Mouse (Mus musculus): ENCODE results near the gene Zfp641.
A peak's percentile ranks its signal among the peaks of the same experiment; 100 is the strongest.

Gene Zfp641

GRCm38 (mm10) chr15:98295628-98296551 is at the start of gene Zfp641:
Zfp641 (minus strand) TSS chr15:98296161.
- peak; percentile 23 for DNase-seq (ENCODE audit: low spot score)

GRCm38 (mm10) chr15:98340887-98341286 is 44.9 kb upstream of the Zfp641 start, which contains the start of gene Olfr284:
Olfr284 (minus strand) TSS chr15:98340987.
- DNase-seq (ENCODE audit: low spot score), result no peak

- no peak for DNase-seq (ENCODE audit: low spot score)
These were observed 21.3 kb upstream of the Zfp641 start, which contains the start of gene Olfr285 for GRCm38 (mm10) chr15:98317177-98317724. Olfr285 (minus strand) TSS chr15:98317353.

- DNase-seq (ENCODE audit: low spot score), result no peak
These were observed 19.7 kb upstream of the Zfp641 start for GRCm38 (mm10) chr15:98315703-98316102.

GRCm38 (mm10) chr15:98293651-98294050 is 2.3 kb downstream of the Zfp641 start:
- DNase-seq (ENCODE audit: low spot score), result peak; percentile 63

GRCm38 (mm10) chr15:98288566-98288965 is 7.4 kb downstream of the Zfp641 start:
- DNase-seq (ENCODE audit: low spot score), result no peak

- DNase-seq (ENCODE audit: low spot score), result no peak
These were observed 9.5 kb downstream of the Zfp641 start for GRCm38 (mm10) chr15:98286418-98286817.

- DNase-seq (ENCODE audit: low spot score), result no peak
These were observed 38.2 kb downstream of the Zfp641 start for GRCm38 (mm10) chr15:98257776-98258175.

GRCm38 (mm10) chr15:98257193-98257592 is 38.8 kb downstream of the Zfp641 start, which contains the start of gene H1fnt:
H1fnt (minus strand) TSS chr15:98257293.
- no peak for DNase-seq (ENCODE audit: low spot score)

GRCm38 (mm10) chr15:98256271-98256670 is 39.7 kb downstream of the Zfp641 start:
- peak; percentile 3 for DNase-seq (ENCODE audit: low spot score)
